Mouse (Mus musculus): ENCODE measurements at regions not wholly inside any gene's neighbourhood (a gene's known extent, or its start where the extent isn't known, plus 50 kb on each side); places are given as distances from the start of the nearest gene placed in this dataset.
A peak's percentile ranks its signal among the peaks of the same experiment; 100 is the strongest.
"Not testable (repeated sequence)": the region's sequence is repeated elsewhere in the genome, so short reads cannot be mapped to it uniquely, and the experiment has no call there.

DNA sequence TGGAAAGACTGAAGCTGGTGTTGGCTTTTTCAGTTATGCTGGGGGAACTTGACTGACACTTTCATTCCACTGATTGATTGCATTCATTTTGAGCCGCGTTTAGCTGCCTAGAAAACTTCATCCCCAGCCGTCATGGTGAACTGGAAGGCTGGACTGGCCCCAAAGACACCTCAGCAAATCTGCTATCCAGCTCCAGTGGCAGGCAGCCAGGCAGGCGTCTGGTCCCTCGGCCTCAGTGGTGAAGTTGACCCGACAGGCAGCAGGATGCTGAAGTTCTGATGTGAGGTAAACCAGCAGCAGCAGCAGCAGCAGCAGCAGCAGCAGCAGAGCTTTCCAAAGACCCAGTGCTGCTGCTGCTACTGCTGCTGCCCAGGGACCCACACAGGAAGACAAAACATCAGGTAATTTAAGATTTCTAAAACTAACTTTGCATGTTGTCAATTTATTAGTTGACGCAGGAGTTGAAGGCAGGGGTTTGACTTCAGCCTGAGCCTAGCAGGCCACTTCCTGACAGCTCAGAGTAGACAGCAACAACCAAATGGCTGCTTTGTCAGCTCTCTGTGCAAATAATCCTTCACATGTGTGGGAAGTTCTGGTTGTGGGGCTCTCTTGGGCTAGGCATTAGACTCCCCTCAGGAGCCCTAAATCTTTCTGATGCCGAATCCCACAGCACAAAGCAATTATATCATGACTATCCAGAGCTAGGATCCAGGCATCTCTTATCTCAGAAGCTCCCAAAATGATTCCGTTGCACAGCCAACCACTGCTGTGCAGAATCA, 200.4 kb upstream of the Nhs start:
- no peak for DNase-seq (ENCODE audit: low read depth)

DNA sequence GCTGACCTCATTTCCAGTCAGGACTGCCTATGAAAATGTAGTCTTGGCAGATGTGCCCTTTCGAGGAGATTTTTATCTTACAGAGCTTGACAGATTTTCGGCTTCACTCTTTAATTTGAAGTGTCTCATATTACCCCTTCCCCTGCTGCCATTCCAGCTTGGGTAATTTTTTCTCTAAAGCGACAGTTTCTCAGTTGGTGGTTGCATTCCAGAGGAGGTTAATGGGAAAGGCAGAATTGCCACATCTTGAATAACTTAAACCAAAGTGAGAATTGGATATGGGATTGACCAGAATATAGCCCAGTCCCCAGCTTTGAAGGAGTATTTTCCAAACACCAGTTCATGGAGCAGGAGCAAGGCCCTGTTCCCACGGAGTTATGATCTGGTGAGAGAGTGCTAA, 188.8 kb upstream of the Nhs start:
- DNase-seq (ENCODE audit: low read depth) = no peak

DNA sequence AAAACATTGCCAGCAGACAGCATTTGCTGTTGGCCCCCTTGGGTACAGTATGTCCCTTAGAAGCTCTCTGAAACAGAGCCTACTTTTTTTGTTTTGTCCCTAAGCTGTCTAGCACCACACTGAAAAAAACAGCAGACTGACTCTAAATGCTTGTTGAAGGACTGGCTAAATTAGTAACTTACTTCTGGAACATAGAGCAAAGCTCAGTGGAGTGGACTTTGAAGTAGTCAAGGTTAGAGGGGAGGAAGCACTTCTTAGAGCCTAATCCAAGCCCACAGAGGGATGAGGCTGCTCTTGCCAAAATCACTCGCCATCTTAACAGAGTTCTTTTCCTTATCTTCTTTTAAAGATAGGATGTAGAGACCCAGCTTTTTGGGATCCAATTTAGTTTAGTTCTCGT, 188.4 kb upstream of the Nhs start:
- DNase-seq (ENCODE audit: low read depth) = no peak

DNA sequence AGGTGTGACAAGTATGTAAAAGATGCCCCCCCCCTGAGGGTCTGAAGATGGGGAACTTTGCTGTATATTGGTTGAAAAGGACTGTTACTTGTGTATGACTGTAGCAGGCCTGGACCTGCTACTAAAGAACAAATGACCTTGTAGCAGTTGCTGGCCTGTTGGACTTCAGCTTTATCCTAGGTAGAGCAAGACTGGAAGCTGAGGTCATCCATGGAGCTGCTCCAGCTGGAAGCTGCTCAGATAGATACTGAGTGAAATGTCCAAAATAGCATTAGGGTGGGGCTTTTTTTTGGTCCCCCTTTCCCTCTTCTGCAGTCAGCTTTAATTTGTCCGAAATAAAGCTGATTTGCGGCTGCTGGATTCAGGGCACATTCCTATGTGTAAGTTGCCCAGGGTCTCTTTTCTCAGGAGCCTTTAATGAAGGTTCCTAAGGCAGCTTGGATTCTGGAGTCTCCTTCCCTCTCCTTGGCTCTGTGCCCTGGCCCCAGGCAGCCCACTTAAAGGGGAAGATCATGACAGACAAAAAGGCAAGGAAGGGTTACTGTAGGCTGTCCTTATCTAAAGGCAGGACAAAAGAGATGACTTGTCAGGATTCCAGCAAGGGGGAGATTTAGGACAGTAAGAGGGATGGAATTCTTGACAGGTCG, 186.1 kb upstream of the Nhs start:
- DNase-seq (ENCODE audit: low read depth) = no peak

DNA sequence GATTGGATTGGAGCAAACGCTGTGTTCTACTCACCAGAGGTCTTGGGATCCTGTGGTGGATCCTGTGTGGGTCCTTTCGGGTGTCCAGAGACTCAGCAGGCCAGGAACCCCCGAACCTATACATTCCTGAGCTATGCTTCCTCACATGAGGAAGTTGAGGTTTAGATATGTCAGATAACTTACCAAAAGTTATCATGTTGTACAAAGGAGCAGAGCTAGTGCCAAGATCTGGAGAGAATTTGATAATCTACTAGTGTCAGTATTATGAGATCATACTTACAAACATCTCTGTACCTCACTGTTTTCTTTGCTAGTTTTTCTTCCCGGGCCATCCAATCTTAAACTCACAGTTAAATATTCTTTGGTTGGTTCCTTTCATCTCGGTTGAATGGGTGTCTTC, 172.6 kb upstream of the Nhs start:
- no peak for DNase-seq (ENCODE audit: low read depth)

DNA sequence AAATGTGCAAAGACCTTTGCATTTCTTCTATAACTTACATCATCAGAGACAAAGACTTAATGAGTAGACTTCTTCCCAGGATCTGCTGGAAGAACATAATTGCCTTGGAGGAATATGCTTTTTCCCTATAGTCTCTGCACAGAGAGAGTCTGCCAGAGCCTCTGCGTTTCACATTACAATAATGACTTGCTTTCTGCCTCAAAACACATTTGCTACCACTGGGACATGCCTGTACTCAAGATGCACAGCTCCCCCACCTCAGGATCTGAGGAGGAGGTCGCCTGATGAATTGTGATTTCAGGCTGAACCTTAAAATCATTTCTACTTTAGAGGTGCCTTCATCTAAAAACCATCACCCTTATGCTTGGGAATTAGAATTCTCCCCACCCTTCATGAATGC, 148.1 kb upstream of the Nhs start:
- DNase-seq (ENCODE audit: low read depth) = no peak

DNA sequence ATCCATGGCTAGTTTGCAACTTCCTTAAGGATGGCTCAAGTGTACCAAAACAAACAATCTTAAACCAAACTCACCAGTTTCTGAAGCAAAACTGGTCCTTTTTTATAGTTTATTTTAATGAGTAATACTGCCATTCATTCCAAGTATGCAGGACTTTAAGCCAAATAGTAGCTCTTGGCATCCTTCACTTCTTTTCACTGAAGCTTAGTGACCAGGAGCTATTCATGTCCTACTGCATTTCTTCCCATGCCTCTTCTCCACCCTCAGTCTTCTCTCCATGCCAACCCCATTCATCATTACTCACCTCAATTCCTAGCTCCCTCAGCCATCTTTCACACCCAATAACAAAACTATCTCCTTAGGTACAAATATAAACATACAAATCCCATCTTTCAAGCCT, 144.6 kb upstream of the Nhs start:
- DNase-seq (ENCODE audit: low read depth) = no peak

DNA sequence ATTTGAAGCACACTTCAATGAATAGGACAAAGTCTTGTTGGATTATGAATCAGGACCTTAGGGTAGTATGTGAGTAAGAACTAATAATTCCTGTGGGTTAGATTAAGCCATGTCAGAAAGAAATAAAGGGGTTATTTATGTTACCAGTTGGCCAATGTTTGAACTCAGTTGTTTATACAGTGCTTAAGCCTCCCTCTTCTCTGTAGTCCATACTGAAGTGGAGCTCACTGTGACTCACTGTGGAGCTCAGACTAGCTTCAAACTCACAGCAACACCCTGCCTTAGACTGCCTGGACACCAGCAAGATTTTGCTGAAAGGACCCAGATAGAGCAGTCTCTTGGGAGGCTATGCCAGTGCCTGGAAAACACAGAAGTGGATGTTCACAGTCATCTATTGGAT, 143.3 kb upstream of the Nhs start:
- no peak for DNase-seq (ENCODE audit: low read depth)

DNA sequence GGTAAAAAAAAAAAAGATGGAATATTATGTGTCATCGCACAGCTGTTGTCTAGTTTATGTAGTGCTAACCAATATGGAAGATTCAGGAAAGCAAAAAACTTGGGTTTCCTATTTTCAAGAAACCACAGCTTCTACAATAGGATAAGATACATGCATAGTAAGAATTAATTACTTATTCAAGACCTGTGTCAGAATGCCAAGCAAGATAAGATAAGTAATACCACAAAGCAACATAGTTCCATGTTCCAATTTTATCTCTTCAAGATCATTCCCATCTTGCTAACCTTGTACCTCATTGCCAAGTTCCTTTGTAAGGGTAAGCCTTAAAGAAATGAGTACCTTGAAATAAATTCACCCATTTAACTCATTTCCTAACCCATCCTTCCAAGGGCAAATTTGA, 131.7 kb upstream of the Nhs start:
- no peak for DNase-seq (ENCODE audit: low read depth)

DNA sequence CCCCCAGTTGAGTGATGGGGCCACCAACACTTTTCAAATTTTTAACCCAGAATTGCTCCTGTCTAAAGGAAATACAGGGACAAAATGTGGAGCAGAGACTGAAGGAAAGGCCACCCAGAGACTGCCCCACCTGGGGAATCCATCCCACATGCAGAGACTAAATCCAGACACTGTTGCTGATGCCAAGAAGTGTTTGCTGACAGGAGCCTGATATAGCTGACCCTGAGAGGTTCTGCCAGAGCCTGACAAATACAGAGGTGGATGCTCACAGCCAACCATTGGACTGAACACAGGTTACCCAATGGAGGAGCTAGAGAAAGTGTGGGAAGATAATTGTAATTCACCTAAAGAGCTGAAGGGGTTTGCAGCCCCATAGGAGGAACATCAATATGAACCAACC, 126.6 kb upstream of the Nhs start:
- DNase-seq (ENCODE audit: low read depth) = not testable (repeated sequence)

DNA sequence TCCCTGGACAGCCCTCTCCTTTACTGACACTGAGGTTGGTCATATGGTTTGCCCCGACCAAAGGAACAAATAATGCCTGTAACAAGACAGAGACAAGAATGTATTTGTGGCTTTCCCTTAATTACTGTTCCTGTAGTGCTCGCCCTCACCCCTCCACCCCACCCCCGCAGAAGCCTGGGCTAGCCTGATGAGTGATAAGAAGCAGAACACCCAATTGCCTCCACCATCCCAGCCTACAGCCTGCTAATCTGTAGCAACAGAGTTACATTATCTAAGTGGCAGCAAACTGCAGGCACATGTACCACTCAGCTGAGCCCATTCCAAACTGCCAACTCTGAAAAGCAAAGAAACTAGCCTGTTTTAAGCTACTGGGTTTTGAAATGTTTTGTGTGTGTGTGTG, 124.7 kb upstream of the Nhs start:
- no peak for DNase-seq (ENCODE audit: low read depth)

DNA sequence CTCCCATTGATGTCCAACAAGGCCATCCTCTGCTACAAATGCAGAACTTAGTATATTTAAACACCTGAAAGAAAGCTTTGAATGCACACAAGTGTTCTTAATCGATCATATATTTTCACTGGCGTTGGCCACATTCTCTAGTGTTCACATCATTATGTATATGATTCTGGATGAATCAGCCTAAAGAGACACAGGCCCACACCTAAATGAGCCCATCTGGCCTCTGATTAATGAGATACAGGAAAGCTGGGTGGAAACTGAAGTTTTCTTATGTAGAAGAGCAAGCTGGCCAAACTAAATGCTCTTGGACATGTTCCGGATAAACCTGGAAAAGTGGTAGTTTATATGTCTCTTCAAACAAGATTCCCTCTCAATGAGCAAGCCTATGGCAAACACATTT, 123.2 kb upstream of the Nhs start:
- no peak for DNase-seq (ENCODE audit: low read depth)

DNA sequence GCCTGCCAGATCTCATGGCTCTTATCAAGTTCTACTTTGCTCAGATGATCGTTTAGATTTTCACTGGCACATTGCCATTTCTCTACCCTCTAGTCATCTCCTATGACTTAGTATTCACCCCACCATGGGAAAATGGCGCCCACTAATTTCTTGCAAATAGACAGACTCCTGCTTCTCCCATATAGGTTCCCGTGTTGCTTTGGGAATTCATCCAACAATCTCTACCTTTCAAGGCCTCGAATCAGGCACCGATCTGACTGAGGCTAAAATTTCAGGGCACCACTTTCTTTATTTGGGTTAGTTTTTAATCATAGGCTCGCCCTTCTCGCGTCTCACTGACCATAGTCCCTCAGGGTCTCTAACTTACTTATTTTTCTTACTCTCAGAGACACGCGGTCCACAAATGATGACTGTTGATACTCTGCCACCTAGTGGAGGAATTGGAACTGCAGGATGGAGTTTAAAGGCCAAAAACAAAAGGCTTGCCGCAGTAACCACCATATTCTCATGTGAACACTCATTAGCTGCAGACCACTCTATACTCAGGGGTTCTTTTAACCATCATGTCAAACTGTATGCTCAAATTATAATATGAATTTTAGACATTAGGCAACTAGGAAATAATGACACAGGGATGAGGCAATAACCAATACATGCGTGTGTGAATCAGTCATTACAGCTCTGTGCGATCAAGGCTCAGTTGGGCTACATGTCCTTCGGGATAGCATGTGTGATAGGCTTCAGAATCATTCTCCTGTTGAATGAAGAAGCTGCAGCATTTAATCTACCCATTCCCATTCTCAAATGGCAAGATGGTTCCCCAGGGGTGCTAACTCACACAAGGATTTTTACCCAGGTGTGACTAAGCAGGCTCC, 119.5 kb upstream of the Nhs start:
- DNase-seq (ENCODE audit: low read depth) = peak; percentile 0

DNA sequence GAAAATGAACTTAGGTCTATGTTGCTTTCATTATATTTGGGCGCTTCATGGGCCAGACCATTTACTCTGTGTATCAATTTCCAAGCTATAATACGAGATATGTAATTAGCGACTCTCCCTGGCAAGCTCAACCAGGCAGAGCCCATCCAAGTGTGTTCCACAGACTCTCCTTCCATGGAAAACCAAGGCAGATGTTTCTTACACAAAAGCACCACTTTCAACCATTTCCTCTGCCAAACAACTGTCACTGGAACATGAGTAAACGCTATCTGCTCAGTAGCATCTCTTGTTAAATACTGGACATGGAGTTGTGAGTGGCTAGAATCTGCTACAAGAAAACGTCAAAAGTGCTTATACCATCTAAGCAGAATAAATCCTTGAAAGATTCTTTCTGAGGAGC, 115.1 kb upstream of the Nhs start:
- no peak for DNase-seq (ENCODE audit: low read depth)

DNA sequence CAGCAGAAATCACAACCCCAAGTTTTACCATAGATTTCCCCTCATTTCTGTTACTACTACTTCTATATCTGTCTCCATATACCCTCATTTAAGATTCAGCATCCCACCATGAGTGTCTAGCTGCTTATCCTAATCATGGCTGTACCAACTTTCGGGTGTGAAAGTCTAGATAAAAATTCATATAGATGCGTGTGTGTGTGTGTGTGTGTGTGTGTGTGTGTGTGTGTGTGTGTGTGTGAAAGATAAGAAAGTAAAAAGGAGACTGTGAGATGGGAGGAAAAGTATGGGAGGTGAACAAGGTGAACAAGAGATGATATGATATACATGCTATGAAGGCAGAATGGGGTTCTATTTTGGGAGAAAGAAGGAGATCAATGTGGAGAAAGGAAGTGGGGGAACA, 111.7 kb upstream of the Nhs start:
- DNase-seq (ENCODE audit: low read depth) = no peak

DNA sequence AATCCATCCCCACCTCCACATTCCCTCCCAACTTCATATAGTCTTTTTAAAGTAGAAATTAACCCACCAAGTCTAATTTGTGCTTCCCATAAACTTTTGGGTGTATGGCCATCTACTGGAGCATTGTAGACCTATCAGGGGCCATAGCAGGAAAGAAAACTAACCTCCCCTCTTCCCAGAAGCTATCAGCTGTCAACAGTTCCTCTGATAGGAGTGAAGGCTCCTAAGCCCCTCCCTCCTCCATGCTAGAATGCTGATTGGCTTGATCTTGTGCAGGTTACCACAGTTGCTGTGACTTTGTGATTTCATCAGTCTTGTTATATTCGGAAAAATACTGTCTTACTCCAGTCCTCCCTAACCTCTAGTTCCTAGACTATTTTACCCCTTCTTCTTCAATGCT, 109.4 kb upstream of the Nhs start:
- DNase-seq (ENCODE audit: low read depth) = no peak

DNA sequence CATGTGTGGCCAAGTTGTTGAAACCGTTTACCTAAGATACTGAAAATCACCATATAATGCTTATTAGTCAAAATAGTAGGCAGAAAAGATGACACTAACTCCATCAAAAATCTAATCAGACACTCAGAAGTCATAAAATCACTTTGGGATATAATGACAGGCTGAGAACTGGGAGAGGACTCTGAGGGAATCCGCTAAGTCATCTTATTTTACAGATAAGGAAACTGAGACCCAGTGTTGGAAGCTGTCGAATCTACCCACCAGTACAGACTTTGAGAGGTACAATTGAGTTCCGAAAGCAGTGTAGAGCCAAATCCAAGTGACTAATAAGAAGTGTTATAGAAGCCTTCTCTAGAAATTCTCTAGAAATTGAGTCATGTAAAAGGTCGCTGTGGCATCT, 108.6 kb upstream of the Nhs start:
- DNase-seq (ENCODE audit: low read depth) = no peak

DNA sequence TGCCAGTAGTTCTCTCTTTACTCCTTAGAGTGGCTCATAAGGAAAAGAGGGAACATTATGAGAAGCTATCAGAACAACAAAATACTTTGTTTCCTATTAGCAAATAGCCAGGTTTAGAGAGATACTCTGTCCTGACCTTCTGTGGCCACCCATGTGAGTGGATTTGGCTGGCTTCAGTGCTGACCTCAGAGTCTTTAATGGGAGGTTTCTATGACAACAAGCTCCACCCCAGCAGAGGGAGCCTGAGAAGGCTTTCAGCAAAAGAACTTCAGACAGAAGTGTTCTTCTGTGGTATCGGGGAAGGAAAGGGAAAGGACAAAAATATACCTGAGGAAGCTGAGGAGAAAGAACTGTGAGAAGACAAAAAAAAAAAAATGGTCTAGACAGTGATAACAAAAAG, 108.1 kb upstream of the Nhs start:
- no peak for DNase-seq (ENCODE audit: low read depth)

DNA sequence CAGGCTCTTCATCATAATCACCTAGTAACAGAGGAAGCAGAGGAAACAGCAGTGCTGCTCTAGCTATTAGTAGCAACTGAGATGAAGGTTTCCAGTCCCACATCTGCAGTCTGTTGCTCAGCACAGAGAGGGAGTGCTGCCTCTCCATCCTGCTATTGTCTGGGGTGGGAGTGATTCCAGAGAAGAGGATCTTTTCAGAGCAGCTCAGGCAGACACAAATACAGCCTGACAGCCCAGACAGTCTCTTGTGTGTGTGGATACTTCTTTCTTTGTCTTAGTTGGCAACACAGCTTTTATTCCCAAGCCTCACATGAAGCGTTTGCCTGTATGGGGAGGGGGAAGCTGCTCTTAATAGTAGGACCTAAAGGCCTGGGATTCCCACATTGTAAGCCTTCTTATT, 107.2 kb upstream of the Nhs start:
- DNase-seq (ENCODE audit: low read depth) = no peak

DNA sequence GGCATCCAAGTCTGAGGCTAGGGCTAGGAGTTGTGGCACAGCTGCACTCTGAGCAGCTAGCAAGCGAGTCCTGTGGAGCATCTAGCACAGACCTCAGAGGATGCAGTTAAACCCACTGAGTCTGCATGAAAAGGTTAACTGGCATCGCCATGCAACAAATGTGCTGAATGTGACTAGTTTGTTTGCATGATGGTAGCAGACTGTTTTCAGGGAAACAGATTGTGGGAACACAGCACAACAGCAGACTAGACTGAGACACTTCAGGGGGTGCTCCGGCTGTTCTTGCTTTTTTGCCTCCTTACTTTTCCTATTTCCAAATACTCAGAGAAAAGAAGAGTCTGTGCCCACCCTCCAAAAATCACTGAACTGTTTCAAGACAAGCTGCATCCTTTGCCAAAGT, 97.9 kb upstream of the Nhs start:
- no peak for DNase-seq (ENCODE audit: low read depth)

DNA sequence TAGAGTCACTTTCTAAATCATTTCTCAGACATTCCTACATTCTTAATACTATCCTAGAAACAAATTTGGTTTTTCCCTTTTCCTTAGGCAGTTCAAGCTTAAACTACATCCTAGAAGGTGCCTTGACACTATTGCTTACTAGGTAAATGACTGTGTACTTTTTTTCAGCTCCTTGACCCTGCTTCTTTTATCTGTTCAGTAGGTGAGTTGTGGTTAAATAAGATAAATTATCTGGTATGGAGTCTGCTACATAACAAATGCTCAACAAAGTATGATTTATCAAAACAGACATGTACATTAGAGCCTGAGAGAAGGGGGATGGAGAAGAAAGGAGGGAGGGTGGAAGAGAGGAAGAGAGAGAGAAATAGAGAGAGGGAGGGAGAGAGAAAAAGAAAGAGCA, 96.3 kb upstream of the Nhs start:
- DNase-seq (ENCODE audit: low read depth) = no peak

DNA sequence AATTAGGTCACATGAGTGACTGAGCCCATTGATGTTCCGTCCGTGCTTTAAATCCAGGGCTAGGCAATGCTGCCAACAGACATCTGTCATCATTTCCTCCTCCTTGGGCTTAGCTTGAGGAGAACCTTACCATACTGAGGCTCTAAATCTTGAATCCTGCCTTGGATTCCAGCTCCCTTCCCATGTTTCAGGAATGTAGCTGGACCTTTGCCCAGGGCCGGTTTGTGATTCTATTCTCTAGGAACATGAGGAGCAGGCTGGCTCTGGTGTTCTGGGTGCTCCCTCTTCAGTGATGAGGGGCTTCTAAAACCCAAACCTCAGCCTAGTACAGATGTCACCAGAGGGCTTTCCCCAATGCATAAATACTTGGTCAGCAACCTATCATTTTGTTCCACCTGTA, 81.8 kb upstream of the Nhs start:
- DNase-seq (ENCODE audit: low read depth) = no peak

DNA sequence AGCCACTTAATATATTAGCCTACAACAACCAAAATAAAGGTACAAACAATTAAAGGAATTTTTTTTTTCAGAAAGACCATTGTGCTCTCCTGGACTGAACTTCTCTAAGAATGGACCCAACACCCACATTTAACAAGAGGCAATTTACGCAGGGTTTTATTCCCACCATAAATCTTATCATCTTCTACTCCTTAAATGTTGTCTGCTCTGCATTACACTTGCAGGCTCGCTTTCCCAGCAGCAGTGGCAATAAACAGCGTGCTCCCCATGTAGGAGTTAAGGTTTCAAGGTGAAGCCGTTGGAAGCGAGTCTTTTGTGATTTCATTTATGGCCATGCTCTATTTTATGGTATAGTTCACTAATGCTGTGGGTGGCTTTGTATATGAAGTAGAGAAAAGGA, 76.0 kb upstream of the Nhs start:
- no peak for DNase-seq (ENCODE audit: low read depth)

Data from naive thymus-derived CD4-positive, alpha-beta T cell, adult 2 months (primary cell).